Mouse (Mus musculus): ENCODE measurements around the gene Cdyl. TPM values are rescaled to one million over a fixed set of nuclear protein-coding genes. Genes with fewer than 3 reads are reported as not detected.

Cdyl gene
- total RNA-seq, 2 experiments from 2014 or later = 8.6 to 9.0 TPM

- intact Hi-C loops (cut with DNase I) = no loop called here
Observed at GRCm38 (mm10) chr13:35755002-35755401, 95.4 kb downstream of the Cdyl start.

GRCm38 (mm10) chr13:35755655-35756283 is 96.1 kb downstream of the Cdyl start:
- intact Hi-C loops (cut with DNase I) = no loop called here
- DNase-seq = no peak

More at GRCm38 (mm10) chr13:35755002-35755401, 95.4 kb downstream of the Cdyl start:
- DNase-seq = no peak

GRCm38 (mm10) chr13:35756393-35757338 is 97.0 kb downstream of the Cdyl start:
- DNase-seq = no peak
- intact Hi-C loops (cut with DNase I) = no loop called here

- intact Hi-C loops (cut with DNase I) = no loop called here
- no peak for DNase-seq
Observed at GRCm38 (mm10) chr13:35760372-35760771, 100.7 kb downstream of the Cdyl start.

- intact Hi-C loops (cut with DNase I) = no loop called here
- DNase-seq = no peak
Observed at GRCm38 (mm10) chr13:35764559-35764958, 104.9 kb downstream of the Cdyl start.

GRCm38 (mm10) chr13:35765817-35766216 is 106.2 kb downstream of the Cdyl start:
- DNase-seq = peak; percentile 16 to 30

GRCm38 (mm10) chr13:35769673-35770072 is 110.0 kb downstream of the Cdyl start:
- intact Hi-C loops (cut with DNase I) = loop anchor here (10.0 kb wide), 1 partner anchor 735 kb away; no protein-coding TSS in a partner anchor

More at GRCm38 (mm10) chr13:35765817-35766216, 106.2 kb downstream of the Cdyl start:
- intact Hi-C loops (cut with DNase I) = no loop called here

GRCm38 (mm10) chr13:35770421-35770820 is 110.8 kb downstream of the Cdyl start:
- intact Hi-C loops (cut with DNase I) = loop anchor here (10.0 kb wide), 1 partner anchor 736 kb away; no protein-coding TSS in a partner anchor
- no peak for DNase-seq

More at GRCm38 (mm10) chr13:35769673-35770072, 110.0 kb downstream of the Cdyl start:
- no peak for DNase-seq

GRCm38 (mm10) chr13:35771968-35772382 is 112.3 kb downstream of the Cdyl start:
- DNase-seq = peak; percentile 36 to 64
- intact Hi-C loops (cut with DNase I) = loop anchor here (10.0 kb wide), 1 partner anchor 737 kb away; no protein-coding TSS in a partner anchor

- intact Hi-C loops (cut with DNase I) = loop anchor here (2.0 to 10.0 kb wide), 2 partner anchors 173 to 739 kb away; no protein-coding TSS in a partner anchor
- DNase-seq = peak; percentile 33 to 56
Observed at GRCm38 (mm10) chr13:35773763-35774162, 114.1 kb downstream of the Cdyl start.

- intact Hi-C loops (cut with DNase I) = loop anchor here (10.0 kb wide), 1 partner anchor 741 kb away; no protein-coding TSS in a partner anchor
- DNase-seq = no peak
Observed at GRCm38 (mm10) chr13:35776123-35776522, 116.5 kb downstream of the Cdyl start.

- DNase-seq = no peak
- intact Hi-C loops (cut with DNase I) = no loop called here
Observed at GRCm38 (mm10) chr13:35780714-35781113, 121.1 kb downstream of the Cdyl start.

GRCm38 (mm10) chr13:35781755-35782154 is 122.1 kb downstream of the Cdyl start:
- intact Hi-C loops (cut with DNase I) = no loop called here
- no peak for DNase-seq

- peak; percentile 38 to 67 for DNase-seq
- intact Hi-C loops (cut with DNase I) = no loop called here
Observed at GRCm38 (mm10) chr13:35782949-35783348, 123.3 kb downstream of the Cdyl start.

GRCm38 (mm10) chr13:35783576-35783975 is 123.9 kb downstream of the Cdyl start:
- DNase-seq = no peak
- intact Hi-C loops (cut with DNase I) = no loop called here

GRCm38 (mm10) chr13:35784281-35784680 is 124.6 kb downstream of the Cdyl start:
- no peak for DNase-seq
- intact Hi-C loops (cut with DNase I) = no loop called here

- DNase-seq = no peak
- intact Hi-C loops (cut with DNase I) = no loop called here
Observed at GRCm38 (mm10) chr13:35785330-35785939, 125.8 kb downstream of the Cdyl start.

GRCm38 (mm10) chr13:35786726-35787399 is 127.2 kb downstream of the Cdyl start:
- DNase-seq = no peak
- intact Hi-C loops (cut with DNase I) = no loop called here

- DNase-seq = no peak
Observed at GRCm38 (mm10) chr13:35789577-35789976, 129.9 kb downstream of the Cdyl start.

GRCm38 (mm10) chr13:35790431-35790830 is 130.8 kb downstream of the Cdyl start:
- no peak for DNase-seq
- intact Hi-C loops (cut with DNase I) = no loop called here

More at GRCm38 (mm10) chr13:35789577-35789976, 129.9 kb downstream of the Cdyl start:
- intact Hi-C loops (cut with DNase I) = no loop called here

Data from heart, postnatal 14 days (tissue).